Mouse (Mus musculus) liver, postnatal 0 days (tissue): ENCODE measurements around the gene Kcnj6. TPM values are rescaled to one million over a fixed set of nuclear protein-coding genes. Genes with fewer than 3 reads are reported as not detected.
"Not testable (repeated sequence)": the region's sequence is repeated elsewhere in the genome, so short reads cannot be mapped to it uniquely, and the experiment has no call there.

Source experiments
- ATAC-seq: fragments of 200-750 bp; cut with Nextera tagmentation; 2 replicates; pipeline ENCODE4 v1.8.0; 2017; ENCODE audit warnings: mild to moderate bottlenecking, moderate library complexity
- DNase-seq: peaks from one replicate; pipeline ENCODE4 v3.0.0-alpha.2; 2016
- H3K27ac ChIP-seq: fragments of 300-500 bp; sonication (generic); 2 replicates; pipeline ENCODE4 v1.5.1; 2014; ENCODE audit warnings: antibody characterized with exemption, moderate library complexity, mild to moderate bottlenecking, low read depth
- H3K27me3 ChIP-seq: fragments of 300-500 bp; sonication (generic); 2 replicates; pipeline ENCODE4 v1.6.1; 2014; ENCODE audit warnings: low read length, control low read depth, mixed read lengths; ENCODE audit not compliant: insufficient read depth
- H3K36me3 ChIP-seq: fragments of 300-500 bp; sonication (generic); replicated peaks from 2 replicates; pipeline ENCODE4 v1.6.1; 2014; ENCODE audit warnings: mild to moderate bottlenecking, control low read depth, low read length, moderate library complexity, mixed read lengths; ENCODE audit not compliant: insufficient read depth
- H3K4me1 ChIP-seq: fragments of 300-500 bp; sonication (generic); 2 replicates; pipeline ENCODE4 v1.6.1; 2014; ENCODE audit warnings: antibody characterized with exemption, mild to moderate bottlenecking, control low read depth; ENCODE audit not compliant: insufficient read depth
- H3K4me2 ChIP-seq: fragments of 300-500 bp; sonication (generic); 2 replicates; pipeline ENCODE4 v1.6.1; 2014; ENCODE audit warnings: low read depth, mild to moderate bottlenecking, low read length, moderate library complexity, mixed read lengths
- H3K4me3 ChIP-seq: fragments of 300-500 bp; sonication (generic); 2 replicates; pipeline ENCODE4 v1.5.1; 2014; ENCODE audit warnings: low read depth, low read length
- H3K9ac ChIP-seq: fragments of 300-500 bp; sonication (generic); replicated peaks from 2 replicates; pipeline ENCODE4 v1.6.1; 2014; ENCODE audit warnings: mild to moderate bottlenecking, moderate library complexity
- H3K9me3 ChIP-seq: fragments of 300-500 bp; sonication (generic); 2 replicates; pipeline ENCODE4 v1.6.1; 2016; ENCODE audit warnings: mild to moderate bottlenecking, control low read depth, low read length, mixed read lengths
- CTCF ChIP-seq: sonication (generic); IDR thresholded peaks from 2 replicates; pipeline ENCODE4 v1.5.1; 2016; ENCODE audit warnings: antibody characterized with exemption, low read depth
- EP300 ChIP-seq: IDR thresholded peaks from 2 replicates; pipeline ENCODE4 v1.6.1; 2016; ENCODE audit warnings: antibody characterized with exemption, low read depth, mild to moderate bottlenecking
- WGBS: fragments of 180-500 bp; shearing (Covaris S2); extraction: QIAGEN DNeasy Blood & Tissue Kit; methylation state at CpG from one replicate; pipeline ENCODE4 v1.1.7; 2014; ENCODE audit not compliant: insufficient replicate concordance; 5-methylcytosine and 5-hydroxymethylcytosine counted together
- polyA plus RNA-seq: library from polyadenylated mRNA; unstranded; fragments of >200 nt; fragmentation: Nextera tagmentation; extraction: Ambion mirVana; gene quantifications from 2 replicates; pipeline ENCODE4 v1.2.1, GENCODE M21; 2015

Kcnj6 gene
- polyA plus RNA-seq, 1 experiment from 2014 or later = not detected

- H3K4me2 ChIP-seq = no peak overlapping the region
- H3K27ac ChIP-seq = no peak overlapping the region
- TF ChIP-seq CTCF (no peak), EP300 (no peak)
- peaks cover 7% of the 10 kb centered on the region for H3K9me3 ChIP-seq
- ATAC-seq (no peak), DNase-seq (no peak)
- H3K27me3 ChIP-seq = no peaks in the 10 kb centered on the region
- 65% methylated on average over 6 of the region's 6 CpGs for WGBS
- H3K4me1 ChIP-seq = no peaks in the 10 kb centered on the region
- no peak overlapping the region for H3K9ac ChIP-seq
- no peak overlapping the region for H3K4me3 ChIP-seq
- H3K36me3 ChIP-seq = no peaks in the 10 kb centered on the region
Measured at GRCm38 (mm10) chr16:94815891-94816290, 181.6 kb downstream of the Kcnj6 start.

- not testable (repeated sequence) for H3K4me3 ChIP-seq, H3K9ac ChIP-seq, H3K36me3 ChIP-seq, ATAC-seq, DNase-seq, H3K9me3 ChIP-seq, H3K4me1 ChIP-seq, H3K27ac ChIP-seq, H3K27me3 ChIP-seq, H3K4me2 ChIP-seq
- WGBS = 0% methylated on average over 1 of the region's 1 CpGs
Measured at GRCm38 (mm10) chr16:94809286-94809685, 188.2 kb downstream of the Kcnj6 start.

GRCm38 (mm10) chr16:94798241-94798640, 199.3 kb downstream of the Kcnj6 start:
- H3K9me3 ChIP-seq = no peaks in the 10 kb centered on the region
- WGBS = 76% methylated on average over 8 of the region's 12 CpGs
- no peaks in the 10 kb centered on the region for H3K27me3 ChIP-seq
- no peak overlapping the region for H3K4me2 ChIP-seq
- no peak overlapping the region for H3K9ac ChIP-seq
- no peaks in the 10 kb centered on the region for H3K4me1 ChIP-seq
- H3K36me3 ChIP-seq = no peaks in the 10 kb centered on the region
- DNase-seq (no peak), ATAC-seq (no peak)
- no peak overlapping the region for H3K4me3 ChIP-seq
- no peak overlapping the region for H3K27ac ChIP-seq
- no peak for TF ChIP-seq CTCF
- TF ChIP-seq EP300 = no peak

GRCm38 (mm10) chr16:94797366-94797765, 200.1 kb downstream of the Kcnj6 start:
- H3K9ac ChIP-seq = no peak overlapping the region
- H3K4me2 ChIP-seq = no peak overlapping the region
- H3K4me1 ChIP-seq = no peaks in the 10 kb centered on the region
- no peak for TF ChIP-seq EP300
- TF ChIP-seq CTCF = no peak
- no peaks in the 10 kb centered on the region for H3K27me3 ChIP-seq
- no peak overlapping the region for H3K27ac ChIP-seq
- H3K36me3 ChIP-seq = no peaks in the 10 kb centered on the region
- ATAC-seq = no peak
- DNase-seq = no peak
- WGBS = 66% methylated on average over 6 of the region's 6 CpGs
- no peaks in the 10 kb centered on the region for H3K9me3 ChIP-seq
- no peak overlapping the region for H3K4me3 ChIP-seq

- Histone ChIP-seq H3K4me3 (no peak overlapping the region), H3K36me3 (no peaks in the 10 kb centered on the region), H3K9me3 (no peaks in the 10 kb centered on the region), H3K4me2 (no peak overlapping the region), H3K9ac (no peak overlapping the region), H3K27ac (no peak overlapping the region), H3K27me3 (no peaks in the 10 kb centered on the region), H3K4me1 (no peaks in the 10 kb centered on the region)
- DNase-seq (no peak), ATAC-seq (no peak)
- TF ChIP-seq EP300 = no peak
- TF ChIP-seq CTCF = no peak
- WGBS = 42% methylated on average over 7 of the region's 7 CpGs
Measured at GRCm38 (mm10) chr16:94793041-94793440, 204.5 kb downstream of the Kcnj6 start.

- ATAC-seq (no peak), DNase-seq (no peak)
- Histone ChIP-seq H3K9me3 (no peaks in the 10 kb centered on the region), H3K4me2 (no peak overlapping the region), H3K27me3 (no peaks in the 10 kb centered on the region), H3K27ac (no peak overlapping the region), H3K36me3 (no peaks in the 10 kb centered on the region), H3K4me1 (no peaks in the 10 kb centered on the region), H3K9ac (no peak overlapping the region), H3K4me3 (no peak overlapping the region)
- 33% methylated on average over 6 of the region's 6 CpGs for WGBS
- TF ChIP-seq CTCF = peak; percentile 80
- no peak for TF ChIP-seq EP300
Measured at GRCm38 (mm10) chr16:94789958-94790357, 207.5 kb downstream of the Kcnj6 start.

GRCm38 (mm10) chr16:94788716-94789115, 208.8 kb downstream of the Kcnj6 start:
- H3K4me2 ChIP-seq = no peak overlapping the region
- 79% methylated on average over 7 of the region's 7 CpGs for WGBS

More at GRCm38 (mm10) chr16:94788716-94789115, 208.8 kb downstream of the Kcnj6 start:
- Histone ChIP-seq H3K9ac (no peak overlapping the region), H3K4me1 (no peaks in the 10 kb centered on the region), H3K27ac (no peak overlapping the region), H3K9me3 (no peaks in the 10 kb centered on the region), H3K27me3 (no peaks in the 10 kb centered on the region), H3K4me3 (no peak overlapping the region), H3K36me3 (no peaks in the 10 kb centered on the region)
- ATAC-seq = no peak
- TF ChIP-seq EP300 = no peak
- no peak for TF ChIP-seq CTCF
- no peak for DNase-seq
